Mouse (Mus musculus): ENCODE measurements at regions not wholly inside any gene's neighbourhood (a gene's known extent, or its start where the extent isn't known, plus 50 kb on each side); places are given as distances from the start of the nearest gene placed in this dataset.
A peak's percentile ranks its signal among the peaks of the same experiment; 100 is the strongest.

DNA sequence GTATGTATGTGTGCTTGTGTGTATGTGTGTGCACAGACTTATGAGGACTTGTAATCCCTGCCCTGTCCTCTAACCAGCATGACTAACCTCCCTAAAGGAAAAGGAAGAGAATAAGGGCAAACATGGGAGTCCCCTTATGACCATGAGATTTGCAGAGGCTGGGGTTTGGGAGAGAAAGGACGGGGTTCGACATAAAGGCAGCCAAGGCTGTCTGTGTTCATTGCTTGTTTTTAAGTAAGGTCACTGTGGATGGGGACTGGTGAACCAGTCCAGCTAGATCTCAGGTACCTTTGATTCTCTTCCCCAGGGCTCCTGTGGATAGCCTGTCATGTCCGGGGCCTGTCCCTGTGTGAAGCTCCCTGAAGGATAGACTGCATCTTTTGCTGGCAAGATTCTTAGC is 55.6 kb downstream of the Irf2bp2 start:
- DNase-seq = peak; percentile 40

GRCm38 (mm10) chr8:126536928-126537618 is 56.7 kb downstream of the Irf2bp2 start:
- peak; percentile 88 for DNase-seq

GRCm38 (mm10) chr8:126536132-126536927 is 57.5 kb downstream of the Irf2bp2 start:
- DNase-seq = peak; percentile 50

DNA sequence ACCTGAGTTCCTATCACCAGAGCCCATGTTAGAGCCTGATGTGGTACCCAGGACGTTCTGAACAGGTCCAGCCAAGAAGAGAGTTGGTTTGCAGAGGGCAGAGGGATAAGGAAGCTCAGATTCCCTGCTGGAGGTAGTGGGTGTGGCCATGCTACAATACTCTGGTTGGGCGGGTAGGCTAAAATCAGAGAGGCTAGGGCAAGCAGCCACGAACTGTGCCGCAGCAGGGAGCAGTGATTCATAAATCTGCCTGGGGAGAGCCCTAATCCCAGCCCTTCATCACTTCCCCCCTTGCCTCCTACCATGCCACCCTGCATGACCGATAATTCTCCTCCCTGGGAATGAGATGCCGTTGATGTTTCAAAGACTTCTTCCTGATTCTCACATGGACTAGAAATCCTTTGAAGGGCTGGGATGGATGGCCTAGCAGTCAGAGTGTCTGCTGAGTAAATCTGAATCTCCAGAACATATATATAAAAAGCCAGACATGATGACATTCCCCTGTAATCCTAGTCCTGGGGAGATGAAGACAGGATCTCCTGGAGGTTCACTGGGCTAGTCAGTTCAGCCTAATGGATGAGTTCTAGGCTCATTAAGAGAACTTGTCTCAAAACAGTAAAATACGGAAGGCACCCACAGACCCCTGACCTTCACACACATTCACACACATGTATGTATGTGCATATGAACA is 57.6 kb upstream of the Tarbp1 start:
- peak; percentile 53 for DNase-seq

- peak; percentile 45 for DNase-seq
These were observed 56.6 kb upstream of the Tarbp1 start for GRCm38 (mm10) chr8:126531459-126531858.

DNA sequence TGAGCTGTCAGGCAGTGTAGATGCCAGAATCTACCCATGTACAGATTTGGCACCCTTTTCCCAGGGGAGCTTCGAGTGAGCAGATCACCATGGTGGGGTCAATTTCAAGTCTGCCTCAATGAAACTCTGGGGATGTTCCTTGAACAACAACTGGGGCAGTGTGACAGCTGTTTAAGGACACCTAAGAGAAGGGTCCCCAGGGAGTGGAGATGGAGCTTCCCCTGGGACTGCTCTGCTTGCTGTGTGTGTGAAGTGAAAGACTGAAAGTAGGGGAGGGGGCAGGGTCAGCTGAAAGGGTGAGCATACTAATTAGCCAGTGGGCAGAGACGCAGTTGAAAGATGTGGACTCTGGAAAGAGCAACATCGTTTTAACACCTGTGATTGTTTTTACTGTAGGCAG is 54.5 kb upstream of the Tarbp1 start:
- DNase-seq = no peak

DNA sequence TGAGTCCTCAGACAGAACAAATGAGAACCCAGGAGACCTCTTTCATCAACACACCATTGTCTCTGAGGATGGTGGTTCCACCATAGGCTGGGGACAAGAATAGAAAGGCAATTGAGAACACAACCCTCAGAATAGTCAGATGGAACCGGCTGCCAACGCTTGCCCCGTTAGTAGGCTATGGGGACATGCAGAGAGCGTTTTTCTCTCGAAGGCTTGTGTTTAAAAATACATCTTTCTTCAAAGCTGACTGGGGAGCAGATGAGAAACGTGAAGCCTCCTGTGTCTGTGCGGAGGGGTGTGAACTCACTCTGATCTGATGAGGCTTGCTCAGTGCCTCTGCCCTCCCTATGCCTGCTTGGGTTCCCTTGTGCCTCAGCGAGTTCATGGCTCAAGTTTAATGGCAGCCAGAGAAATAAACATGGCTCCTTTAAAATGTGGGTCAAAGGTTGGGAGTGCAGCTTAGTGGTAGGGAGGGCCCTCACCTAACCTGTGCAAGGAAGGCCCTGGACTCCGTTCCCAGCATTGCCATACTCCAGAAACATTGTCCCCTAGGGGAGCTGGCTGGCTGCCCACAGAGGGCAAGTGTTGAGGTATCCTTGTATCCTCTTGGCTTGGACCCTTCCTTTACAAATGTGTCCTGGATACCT is 53.7 kb upstream of the Tarbp1 start:
- no peak for DNase-seq

- no peak for DNase-seq
These were observed 52.2 kb upstream of the Tarbp1 start for GRCm38 (mm10) chr8:126526864-126527571.

DNA sequence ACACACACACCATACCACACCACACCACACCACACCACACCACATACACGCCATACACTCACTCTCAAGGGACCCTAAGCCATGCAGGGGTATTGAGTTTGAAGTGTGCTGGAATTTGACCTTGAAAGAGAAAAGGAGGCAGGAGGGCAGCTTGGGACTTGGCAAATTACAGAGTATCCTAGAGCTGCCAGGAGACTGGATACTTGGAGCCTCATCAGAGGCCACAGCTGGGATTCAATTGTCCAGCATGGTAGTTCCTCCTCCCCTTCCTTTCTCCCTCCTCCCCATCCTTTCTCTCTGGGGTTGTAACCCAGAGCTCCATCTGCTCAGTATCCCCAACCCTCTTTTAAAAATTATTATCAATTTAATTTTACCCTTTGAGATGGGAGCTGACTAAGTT is 50.7 kb upstream of the Tarbp1 start:
- DNase-seq = no peak

Measured in cerebellum, adult 11-12 months (tissue).